Mouse (Mus musculus) liver, embryonic 15.5 days (tissue): Measurements from ENCODE around the gene Arl4a. TPM values are rescaled to one million over a fixed set of nuclear protein-coding genes. Genes with fewer than 3 reads are reported as not detected.
A peak's percentile ranks its signal among the peaks of the same experiment; 100 is the strongest.

Experiments
- ATAC-seq: fragments of 200-750 bp; cut with Nextera tagmentation; 2 replicates; pipeline ENCODE4 v1.8.0; 2017; ENCODE audit warnings: moderate number of reproducible peaks, mild to moderate bottlenecking, moderate library complexity; ENCODE audit not compliant: insufficient read depth
- H3K27ac ChIP-seq: fragments of 300-500 bp; sonication (generic); replicated peaks from 2 replicates; pipeline ENCODE4 v1.5.1; 2015; ENCODE audit warnings: mild to moderate bottlenecking, inconsistent platforms
- H3K27me3 ChIP-seq: fragments of 300-500 bp; sonication (generic); 2 replicates; pipeline ENCODE4 v1.6.1; 2015; ENCODE audit warnings: mild to moderate bottlenecking, inconsistent platforms
- H3K36me3 ChIP-seq: fragments of 300-500 bp; sonication (generic); replicated peaks from 2 replicates; pipeline ENCODE4 v1.6.1; 2015; ENCODE audit warnings: moderate library complexity, mild to moderate bottlenecking, inconsistent platforms
- H3K4me1 ChIP-seq: fragments of 300-500 bp; sonication (generic); replicated peaks from 2 replicates; pipeline ENCODE4 v1.6.1; 2015; ENCODE audit warnings: inconsistent platforms
- H3K4me2 ChIP-seq: fragments of 300-500 bp; sonication (generic); 2 replicates; pipeline ENCODE4 v1.6.1; 2015; ENCODE audit warnings: moderate library complexity, mild to moderate bottlenecking, inconsistent platforms
- H3K4me3 ChIP-seq: fragments of 300-500 bp; sonication (generic); replicated peaks from 2 replicates; pipeline ENCODE4 v1.5.1; 2015; ENCODE audit warnings: mild to moderate bottlenecking, inconsistent platforms
- H3K9ac ChIP-seq: fragments of 300-500 bp; sonication (generic); 2 replicates; pipeline ENCODE4 v1.6.1; 2015; ENCODE audit warnings: moderate library complexity, mild to moderate bottlenecking, inconsistent platforms
- H3K9me3 ChIP-seq: fragments of 300-500 bp; sonication (generic); replicated peaks from 2 replicates; pipeline ENCODE4 v1.6.1; 2016; ENCODE audit warnings: inconsistent platforms
- WGBS: fragments of 180-500 bp; shearing (Covaris S2); methylation state at CpG from one replicate; pipeline ENCODE4 v1.1.7; 2015; ENCODE audit warnings: mixed read lengths; ENCODE audit not compliant: insufficient replicate concordance; 5-methylcytosine and 5-hydroxymethylcytosine counted together
- polyA plus RNA-seq: library from polyadenylated mRNA; unstranded; fragments of >200 nt; fragmentation: Nextera tagmentation; extraction: Ambion mirVana; gene quantifications from 2 replicates; pipeline ENCODE4 v1.2.1, GENCODE M21; 2015

Gene Arl4a
- polyA plus RNA-seq, 1 experiment from 2014 or later, result 91.3 TPM

DNA sequence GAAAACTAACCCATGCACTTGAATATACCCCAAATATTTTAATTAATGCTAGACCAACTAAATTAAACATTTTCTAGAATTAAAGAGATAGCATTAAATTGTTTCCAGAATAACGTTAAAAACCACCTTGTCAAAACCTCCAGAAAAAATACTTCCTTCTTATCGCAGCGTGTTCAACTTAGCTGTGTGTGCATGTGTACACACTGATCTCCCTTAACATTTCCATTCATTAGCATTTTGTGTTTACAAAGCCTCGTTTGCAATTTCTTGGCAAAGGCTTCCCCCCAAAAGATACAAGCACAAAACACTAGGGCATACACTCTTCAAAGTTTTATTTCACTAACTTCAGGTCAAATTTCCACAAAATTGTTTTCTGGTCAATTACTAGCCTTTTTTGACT is 2.3 kb downstream of the Arl4a start:
- peak overlapping the region; percentile 88 for H3K4me2 ChIP-seq
- peaks cover 30% of the 10 kb centered on the region for H3K36me3 ChIP-seq
- no peaks in the 10 kb centered on the region for H3K27me3 ChIP-seq
- H3K9ac ChIP-seq, result peak overlapping the region; percentile 95
- no peak for ATAC-seq
- H3K4me1 ChIP-seq, result peaks cover 19% of the 10 kb centered on the region
- no peaks in the 10 kb centered on the region for H3K9me3 ChIP-seq
- peak overlapping the region; percentile 72 for H3K4me3 ChIP-seq
- peak overlapping the region; percentile 99; the same call in 1 of the 2 replicates for H3K27ac ChIP-seq
- WGBS, result 42% methylated on average over 4 of the region's 4 CpGs

- ATAC-seq, result no peak
- Histone ChIP-seq H3K27me3 (no peaks in the 10 kb centered on the region), H3K9ac (no peak overlapping the region), H3K4me1 (peaks cover 32% of the 10 kb centered on the region), H3K4me2 (no peak overlapping the region; the same call in 1 of the 2 replicates), H3K36me3 (peaks cover 18% of the 10 kb centered on the region), H3K9me3 (no peaks in the 10 kb centered on the region), H3K4me3 (no peak overlapping the region), H3K27ac (peak overlapping the region; percentile 53)
- 67% methylated on average over 4 of the region's 4 CpGs for WGBS
Observed at GRCm38 (mm10) chr12:40029201-40029600, 8.6 kb downstream of the Arl4a start.

DNA sequence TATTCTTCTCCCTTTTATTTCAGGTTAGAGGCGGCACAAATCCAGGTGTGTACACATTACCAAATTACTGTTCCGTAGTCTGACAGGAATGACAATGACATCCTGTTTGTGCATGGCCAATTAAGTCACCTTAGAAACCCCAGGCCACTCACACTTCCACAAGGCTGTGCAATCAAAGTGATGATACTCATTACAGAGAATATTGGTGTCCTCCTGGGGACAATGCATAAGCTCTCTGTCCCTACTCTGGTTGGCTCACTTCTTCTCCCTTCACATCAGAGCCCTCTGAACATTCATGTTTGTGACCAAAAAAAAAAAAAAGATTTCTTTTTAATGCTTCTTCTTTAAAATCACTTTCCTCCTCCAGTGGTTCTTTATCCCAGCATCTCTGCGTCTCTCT is 10.0 kb downstream of the Arl4a start:
- peak overlapping the region; percentile 84 for H3K27ac ChIP-seq
- no peaks in the 10 kb centered on the region for H3K9me3 ChIP-seq
- peaks cover 13% of the 10 kb centered on the region; the same call in 1 of the 2 replicates for H3K36me3 ChIP-seq
- H3K27me3 ChIP-seq, result no peaks in the 10 kb centered on the region
- peak overlapping the region; percentile 48 for H3K4me2 ChIP-seq
- H3K4me1 ChIP-seq, result peaks cover 41% of the 10 kb centered on the region
- no peak overlapping the region for H3K4me3 ChIP-seq
- H3K9ac ChIP-seq, result no peak overlapping the region
- ATAC-seq, result peak; percentile 56
- WGBS, result 57% methylated on average over 3 of the region's 3 CpGs

DNA sequence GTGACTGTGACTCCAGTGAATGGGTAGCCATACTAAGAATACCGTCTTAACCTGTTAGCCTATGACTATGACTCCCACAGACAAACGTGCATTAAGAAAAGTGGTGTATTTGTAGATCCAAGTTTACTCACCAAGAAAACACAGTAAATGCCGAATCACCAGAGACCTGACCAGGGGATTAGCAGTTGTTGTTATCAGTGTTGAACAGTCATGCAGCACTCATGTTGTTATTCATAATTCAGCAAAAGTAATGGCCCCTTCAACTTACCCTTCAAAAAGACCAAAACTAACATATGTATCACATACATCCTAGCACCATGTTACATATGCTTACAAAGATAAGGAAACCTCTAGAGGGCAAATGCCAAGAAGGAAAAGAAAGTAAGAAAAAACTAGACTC is 10.4 kb downstream of the Arl4a start:
- Histone ChIP-seq H3K4me2 (peak overlapping the region; percentile 48), H3K4me3 (no peak overlapping the region)
- ATAC-seq, result peak; percentile 91

GRCm38 (mm10) chr12:40023918-40024317 is 13.9 kb downstream of the Arl4a start:
- Histone ChIP-seq H3K27ac (no peak overlapping the region), H3K4me3 (no peak overlapping the region), H3K9me3 (no peaks in the 10 kb centered on the region), H3K4me1 (peaks cover 44% of the 10 kb centered on the region), H3K27me3 (no peaks in the 10 kb centered on the region), H3K36me3 (no peaks in the 10 kb centered on the region), H3K4me2 (no peak overlapping the region), H3K9ac (no peak overlapping the region)
- WGBS, result 29% methylated on average over 2 of the region's 2 CpGs
- ATAC-seq, result no peak

More for the DNA sequence above, 10.4 kb downstream of the Arl4a start:
- 0 out of 2 replicates have a peak, but pooled peaks cover 10% of the 10 kb centered on the region for H3K36me3 ChIP-seq
- H3K4me1 ChIP-seq, result peaks cover 45% of the 10 kb centered on the region
- peak overlapping the region; percentile 7; the same call in 1 of the 2 replicates for H3K9ac ChIP-seq
- H3K27ac ChIP-seq, result peak overlapping the region; percentile 84
- no peaks in the 10 kb centered on the region for H3K9me3 ChIP-seq
- WGBS, result 26% methylated on average over 3 of the region's 3 CpGs
- no peaks in the 10 kb centered on the region for H3K27me3 ChIP-seq

- Histone ChIP-seq H3K4me1 (peaks cover 38% of the 10 kb centered on the region), H3K36me3 (no peaks in the 10 kb centered on the region), H3K9me3 (no peaks in the 10 kb centered on the region), H3K27me3 (no peaks in the 10 kb centered on the region), H3K4me3 (no peak overlapping the region), H3K27ac (peak overlapping the region; percentile 46), H3K4me2 (no peak overlapping the region), H3K9ac (no peak overlapping the region)
- ATAC-seq, result no peak
- WGBS, result 31% methylated on average over 3 of the region's 3 CpGs
Observed at GRCm38 (mm10) chr12:40023014-40023642, 14.7 kb downstream of the Arl4a start.

GRCm38 (mm10) chr12:40022344-40022743 is 15.5 kb downstream of the Arl4a start:
- Histone ChIP-seq H3K9me3 (no peaks in the 10 kb centered on the region), H3K36me3 (no peaks in the 10 kb centered on the region), H3K4me3 (no peak overlapping the region), H3K9ac (no peak overlapping the region), H3K4me2 (no peak overlapping the region), H3K27me3 (no peaks in the 10 kb centered on the region), H3K27ac (no peak overlapping the region; the same call in 1 of the 2 replicates), H3K4me1 (peaks cover 35% of the 10 kb centered on the region)
- ATAC-seq, result no peak
- 56% methylated on average over 3 of the region's 3 CpGs for WGBS

GRCm38 (mm10) chr12:40017955-40018505 is 19.8 kb downstream of the Arl4a start:
- WGBS, result 55% methylated on average over 6 of the region's 6 CpGs

DNA sequence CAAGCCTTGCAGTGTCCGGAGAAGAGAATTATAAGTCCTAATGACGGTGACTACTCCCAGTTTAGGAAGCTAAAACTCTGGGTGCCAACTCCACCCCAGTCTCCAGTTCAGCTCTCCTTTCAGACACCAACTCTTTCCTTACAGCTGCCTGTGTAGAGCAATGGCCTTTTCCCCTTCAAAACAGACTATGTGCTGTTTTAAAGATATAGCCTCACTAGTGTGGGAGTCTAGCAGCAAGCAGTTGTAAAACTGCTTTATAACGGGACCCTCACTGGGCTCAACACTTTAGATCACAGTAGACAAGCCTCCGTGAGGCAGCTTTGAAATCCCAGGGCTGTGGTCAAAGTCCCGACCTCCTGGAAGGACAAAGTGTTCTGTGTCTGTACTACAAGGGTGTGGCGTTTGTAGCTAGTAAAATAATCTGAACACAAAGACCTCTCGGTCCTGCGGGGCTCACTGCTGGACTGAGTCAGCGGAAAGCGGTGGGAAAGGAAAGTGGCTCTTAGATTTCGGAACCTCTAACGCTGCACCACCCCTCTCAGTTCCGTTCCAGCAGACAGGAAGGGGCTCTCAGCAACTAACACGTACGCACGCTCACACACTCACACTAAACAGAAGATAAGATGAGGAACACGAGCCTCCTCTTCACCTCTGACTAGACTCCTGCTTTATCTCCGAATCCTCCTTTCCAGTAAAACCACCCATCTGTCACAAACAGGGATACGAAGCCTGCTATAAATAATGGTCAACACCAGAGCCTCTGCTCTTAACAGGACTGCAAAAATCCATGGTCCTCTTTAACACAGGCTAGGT is 21.0 kb downstream of the Arl4a start:
- 10% methylated on average over 19 of the region's 19 CpGs for WGBS

More at GRCm38 (mm10) chr12:40017955-40018505, 19.8 kb downstream of the Arl4a start:
- H3K4me2 ChIP-seq, result peak overlapping the region; percentile 36; the same call in 1 of the 2 replicates
- no peaks in the 10 kb centered on the region for H3K9me3 ChIP-seq
- H3K9ac ChIP-seq, result no peak overlapping the region
- peaks cover 23% of the 10 kb centered on the region for H3K4me1 ChIP-seq
- H3K27ac ChIP-seq, result no peak overlapping the region
- no peaks in the 10 kb centered on the region for H3K36me3 ChIP-seq
- no peak for ATAC-seq
- no peaks in the 10 kb centered on the region for H3K27me3 ChIP-seq
- no peak overlapping the region for H3K4me3 ChIP-seq

DNA sequence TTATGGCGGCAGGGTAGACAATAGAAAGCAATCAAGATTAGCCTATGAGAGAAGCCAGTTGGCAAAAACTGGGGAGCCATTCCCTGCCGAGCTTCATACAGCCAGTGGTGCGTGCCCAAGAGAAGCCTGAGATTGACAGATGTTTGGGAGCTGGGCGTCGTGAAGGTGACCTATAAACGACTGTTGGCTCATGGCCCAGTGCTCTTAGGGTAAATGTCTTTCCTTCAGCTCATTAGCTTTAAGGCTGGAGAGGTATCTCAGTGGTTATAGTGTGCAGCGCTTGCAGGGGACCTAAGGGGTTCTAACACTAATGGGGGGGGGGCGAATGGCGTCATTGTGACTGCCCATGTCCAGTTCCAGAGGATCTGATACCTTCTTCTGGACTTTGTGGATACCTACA is 21.8 kb downstream of the Arl4a start:
- H3K4me1 ChIP-seq, result peaks cover 14% of the 10 kb centered on the region
- no peak overlapping the region for H3K4me3 ChIP-seq
- ATAC-seq, result no peak
- H3K27ac ChIP-seq, result peak overlapping the region; percentile 55
- H3K9me3 ChIP-seq, result no peaks in the 10 kb centered on the region
- no peaks in the 10 kb centered on the region for H3K27me3 ChIP-seq
- no peaks in the 10 kb centered on the region for H3K36me3 ChIP-seq
- 76% methylated on average over 9 of the region's 9 CpGs for WGBS
- H3K9ac ChIP-seq, result no peak overlapping the region
- no peak overlapping the region for H3K4me2 ChIP-seq

More for the DNA sequence above, 21.0 kb downstream of the Arl4a start:
- H3K27ac ChIP-seq, result peak overlapping the region; percentile 55
- H3K9ac ChIP-seq, result peak overlapping the region; percentile 42
- H3K36me3 ChIP-seq, result no peaks in the 10 kb centered on the region
- H3K9me3 ChIP-seq, result no peaks in the 10 kb centered on the region
- ATAC-seq, result peak; percentile 88
- no peaks in the 10 kb centered on the region for H3K27me3 ChIP-seq
- H3K4me2 ChIP-seq, result peak overlapping the region; percentile 70
- H3K4me1 ChIP-seq, result peaks cover 14% of the 10 kb centered on the region
- peak overlapping the region; percentile 47 for H3K4me3 ChIP-seq

DNA sequence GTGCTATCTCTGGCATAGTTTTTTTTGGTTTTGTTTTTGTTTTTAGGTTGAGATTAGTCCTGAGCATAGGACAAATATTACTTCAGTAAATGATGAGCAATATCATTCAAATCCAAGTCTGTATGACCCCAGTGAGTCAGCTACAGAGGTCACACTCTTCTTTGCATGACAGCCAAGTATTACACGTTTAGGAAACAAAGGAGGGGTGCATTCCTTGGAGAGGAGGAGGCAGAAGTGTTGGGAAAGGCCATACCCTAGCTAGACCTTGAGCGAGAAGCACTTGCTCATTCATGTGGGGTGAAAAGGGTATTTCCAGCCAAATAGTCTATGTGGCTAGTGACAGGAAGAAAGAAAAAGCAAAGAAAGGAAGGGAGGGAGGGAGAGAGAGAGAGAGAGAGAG is 28.0 kb downstream of the Arl4a start:
- H3K36me3 ChIP-seq, result no peaks in the 10 kb centered on the region
- no peaks in the 10 kb centered on the region for H3K27me3 ChIP-seq
- no peak overlapping the region for H3K9ac ChIP-seq
- no peak overlapping the region for H3K27ac ChIP-seq
- no peaks in the 10 kb centered on the region for H3K9me3 ChIP-seq
- WGBS, result 46% methylated on average over 2 of the region's 2 CpGs
- H3K4me1 ChIP-seq, result no peaks in the 10 kb centered on the region
- H3K4me2 ChIP-seq, result no peak overlapping the region
- no peak overlapping the region for H3K4me3 ChIP-seq
- no peak for ATAC-seq
